Mouse (Mus musculus) megakaryocyte-erythroid progenitor cell, adult 5-6 weeks (primary cell): ENCODE measurements around the gene Kif5c. TPM values are rescaled to one million over a fixed set of nuclear protein-coding genes. Genes with fewer than 3 reads are reported as not detected.

Source experiments
- ATAC-seq: replicated peaks from 2 replicates; pipeline ENCODE4 v1.8.0; 2016; ENCODE audit warnings: mild to moderate bottlenecking, inconsistent platforms; ENCODE audit not compliant: severe bottlenecking, poor library complexity, low FRiP score, low TSS enrichment
- total RNA-seq, 2 experiments: library from RNA; stranded (forward) in 1 of 2; stranded (reverse) in 1 of 2; fragments of 200-1000, 215-1000 nt in 1 of 2; fragments of >200 nt in 1 of 2; fragmentation: Nextera tagmentation in 1 of 2; gene quantifications; 2 replicates each; pipeline ENCODE4 v1.2.3; 2014 to 2017

The Kif5c gene
- total RNA-seq, 2 experiments from 2014 or later, result 0.09 to 2.0 TPM

GRCm38 (mm10) chr2:49811420-49811819, 192.3 kb downstream of the Kif5c start:
- ATAC-seq, result peak; percentile 5; the same call in 1 of the 2 replicates

GRCm38 (mm10) chr2:49811871-49812363, 192.8 kb downstream of the Kif5c start:
- ATAC-seq, result peak; percentile 64

- ATAC-seq, result no peak
Observed at GRCm38 (mm10) chr2:49813151-49813550, 194.1 kb downstream of the Kif5c start.

- peak; percentile 69 for ATAC-seq
Observed at GRCm38 (mm10) chr2:49814011-49814410, 194.9 kb downstream of the Kif5c start.

- ATAC-seq, result no peak
Observed at GRCm38 (mm10) chr2:49815696-49816320, 196.7 kb downstream of the Kif5c start.

GRCm38 (mm10) chr2:49816549-49816948, 197.5 kb downstream of the Kif5c start:
- ATAC-seq, result no peak

- no peak for ATAC-seq
Observed at GRCm38 (mm10) chr2:49817151-49817550, 198.1 kb downstream of the Kif5c start.

GRCm38 (mm10) chr2:49818126-49818525, 199.0 kb downstream of the Kif5c start:
- no peak for ATAC-seq

- ATAC-seq, result no peak
Observed at GRCm38 (mm10) chr2:49822312-49822711, 203.2 kb downstream of the Kif5c start.

Other genes with a start within 250 kb of the Kif5c start
- 15.9 and 22.3 TPM in 2 replicates for gene Epc2, start 167.8 kb upstream of the Kif5c start, total RNA-seq (2014; fragmentation: Nextera tagmentation)
- 39.8 and 39.9 TPM in 2 replicates for gene Epc2, start 167.8 kb upstream of the Kif5c start, total RNA-seq (2017)
- not detected in 2 replicates for gene Lypd6b, start 168.4 kb downstream of the Kif5c start, total RNA-seq (2014; fragmentation: Nextera tagmentation)
- gene Lypd6b, start 168.4 kb downstream of the Kif5c start, total RNA-seq (2017), result 0.95 TPM in 1 of 2 replicates, not detected in the other